9 mouse cellular contexts compared by ENCODE assay signal in genomic region chr11:69428751-69429150, GRCm38 (mm10). TPM values are rescaled to one million over a fixed set of nuclear protein-coding genes. Genes with fewer than 3 reads are reported as not detected.
DNase-seq lines count a peak whose midpoint lies in the region; ATAC-seq and TF ChIP-seq lines count a peak whose summit lies in the region.
"Had no signal": no experiment of that assay in that cellular context is flagged by ENCODE, and none has a peak within 500 bp of the region (broad histone marks: within the 10 kb centered on the region; RNA-seq: fewer than 3 reads in every experiment).

No protein-coding gene starts in this region.

- H3K4me2 ChIP-seq in stomach, postnatal 0 days (replicated peaks; ENCODE audit: low read depth) = no peak overlapping the region
- H3K4me2 ChIP-seq in hindbrain, postnatal 0 days (ENCODE audit: low read depth, low read length) = no peak overlapping the region

- peak; percentile 63 for ATAC-seq in stomach, postnatal 0 days (ENCODE audit: low FRiP score, low TSS enrichment)
- no peak for ATAC-seq in hindbrain, postnatal 0 days

- TF ChIP-seq CTCF in liver, adult 2 months (IDR thresholded peaks at IDR 0.05; ENCODE audit: low read depth, low read length) = no peak
- peak; percentile 30 for TF ChIP-seq CTCF in stomach, postnatal 0 days (IDR thresholded peaks at IDR 0.05; ENCODE audit: low read depth)
- TF ChIP-seq CTCF in hindbrain, postnatal 0 days (IDR thresholded peaks at IDR 0.05; ENCODE audit: low read depth) = no peak

- no peak overlapping the region for H3K27ac ChIP-seq in embryonic facial prominence, embryonic 10.5 days (replicated peaks)
- no peak overlapping the region for H3K27ac ChIP-seq in liver, adult 2 months (replicated peaks; ENCODE audit: insufficient read depth, low read depth, low read length)
- H3K27ac ChIP-seq in stomach, postnatal 0 days (replicated peaks) = no peak overlapping the region
- no peak overlapping the region for H3K27ac ChIP-seq in hindbrain, postnatal 0 days

- no peak overlapping the region for H3K4me3 ChIP-seq in embryonic facial prominence, embryonic 10.5 days
- no peak overlapping the region for H3K4me3 ChIP-seq in liver, adult 2 months (ENCODE audit: insufficient read depth, low read depth, low read length)
- no peak overlapping the region for H3K4me3 ChIP-seq in stomach, postnatal 0 days (ENCODE audit: low read depth, low read length)
- no peak overlapping the region for H3K4me3 ChIP-seq in hindbrain, postnatal 0 days (ENCODE audit: low read length)
- H3K4me3 ChIP-seq: myocyte had no signal

- H3K79me2 ChIP-seq in liver, adult 2 months (ENCODE audit: control insufficient read depth, insufficient read depth, low read length) = no peaks in the 10 kb centered on the region

- 24% methylated on average over 4 of the region's 4 CpGs for WGBS in embryonic facial prominence, embryonic 10.5 days
- WGBS in liver, adult 2 months = 31% methylated on average over 4 of the region's 4 CpGs
- WGBS in stomach, postnatal 0 days = 12% methylated on average over 4 of the region's 4 CpGs
- 35% methylated on average over 4 of the region's 4 CpGs for WGBS in hindbrain, postnatal 0 days

- no peaks in the 10 kb centered on the region for H3K36me3 ChIP-seq in embryonic facial prominence, embryonic 10.5 days (replicated peaks)
- no peaks in the 10 kb centered on the region for H3K36me3 ChIP-seq in liver, adult 2 months (ENCODE audit: control insufficient read depth, insufficient read depth, low read length)
- H3K36me3 ChIP-seq in stomach, postnatal 0 days (ENCODE audit: control insufficient read depth, insufficient read depth, low read length) = no peaks in the 10 kb centered on the region
- no peaks in the 10 kb centered on the region for H3K36me3 ChIP-seq in hindbrain, postnatal 0 days (ENCODE audit: insufficient read depth, low read length)

- peaks cover 13% of the 10 kb centered on the region for H3K27me3 ChIP-seq in embryonic facial prominence, embryonic 10.5 days (replicated peaks; ENCODE audit: low read depth, poor library complexity, severe bottlenecking)
- no peaks in the 10 kb centered on the region for H3K27me3 ChIP-seq in liver, adult 2 months (ENCODE audit: control insufficient read depth, insufficient read depth, low read length)
- no peaks in the 10 kb centered on the region for H3K27me3 ChIP-seq in stomach, postnatal 0 days (ENCODE audit: control insufficient read depth, insufficient read depth, low read length)
- no peaks in the 10 kb centered on the region for H3K27me3 ChIP-seq in hindbrain, postnatal 0 days (ENCODE audit: insufficient read depth, low read length)

- H3K4me1 ChIP-seq in embryonic facial prominence, embryonic 10.5 days = peaks cover 24% of the 10 kb centered on the region
- peaks cover 2% of the 10 kb centered on the region; the same call in 1 of the 2 replicates for H3K4me1 ChIP-seq in liver, adult 2 months (ENCODE audit: control insufficient read depth, insufficient read depth, low read length)
- H3K4me1 ChIP-seq in stomach, postnatal 0 days (replicated peaks; ENCODE audit: control insufficient read depth, insufficient read depth) = no peaks in the 10 kb centered on the region
- H3K4me1 ChIP-seq in hindbrain, postnatal 0 days (ENCODE audit: insufficient read depth, low read length) = no peaks in the 10 kb centered on the region

- H3K9me3 ChIP-seq in embryonic facial prominence, embryonic 10.5 days = no peaks in the 10 kb centered on the region
- no peaks in the 10 kb centered on the region for H3K9me3 ChIP-seq in stomach, postnatal 0 days (ENCODE audit: control insufficient read depth, low read length)
- H3K9me3 ChIP-seq in hindbrain, postnatal 0 days (ENCODE audit: low read length) = no peaks in the 10 kb centered on the region

- TF ChIP-seq EP300 in stomach, postnatal 0 days (optimal IDR thresholded peaks at IDR 0.05) = no peak

- no peak for TF ChIP-seq POLR2A in liver, adult 2 months (IDR thresholded peaks at IDR 0.05; ENCODE audit: extremely low read depth, insufficient read depth, low read length)

- H3K9ac ChIP-seq in liver, adult 2 months (ENCODE audit: low read depth, low read length) = no peak overlapping the region
- H3K9ac ChIP-seq in stomach, postnatal 0 days (ENCODE audit: low read length) = no peak overlapping the region
- no peak overlapping the region for H3K9ac ChIP-seq in hindbrain, postnatal 0 days (replicated peaks; ENCODE audit: low read length)

- DNase-seq in retina, postnatal 1 day = peak; percentile 31
- no peak for DNase-seq in retina, embryonic 14.5 days (ENCODE audit: low spot score)
- peak; percentile 58 for DNase-seq in embryonic facial prominence, embryonic 10.5 days (ENCODE audit: low spot score)
- DNase-seq in liver, adult 2 months (ENCODE audit: extremely low read depth, low read depth, low spot score) = peak; percentile 62
- DNase-seq in stomach, postnatal 0 days (ENCODE audit: low spot score) = peak; percentile 93
- DNase-seq in hindbrain, postnatal 0 days (ENCODE audit: low spot score) = no peak
- DNase-seq in layer of hippocampus, adult 8-10 months (ENCODE audit: low spot score in 2 of 2) = no peak
- DNase-seq in spleen, adult 12 weeks (ENCODE audit: low spot score) = no peak

RNA-seq across cellular contexts. Expression of gene Kdm6b, which starts 15.3 kb away (rescaled TPM):
- polyA plus RNA-seq in embryonic facial prominence, embryonic 10.5 days (2016; fragmentation: Nextera tagmentation; extraction: Ambion mirVana) = 39.8 and 39.9 TPM in 2 replicates
- 1.6 and 2.3 TPM in 2 replicates for total RNA-seq in liver, adult 2 months (2014; rRNA removed)
- 4.2 and 4.6 TPM in 2 replicates for polyA plus RNA-seq in liver, adult 2 months (2012; rRNA removed)
- polyA plus RNA-seq in stomach, postnatal 0 days (2015; fragmentation: Nextera tagmentation; extraction: Ambion mirVana) = 12.9 and 13.1 TPM in 2 replicates
- total RNA-seq in hindbrain, postnatal 0 days (2014; rRNA removed) = 8.0 and 10.5 TPM in 2 replicates
- 20.5 and 22.3 TPM in 2 replicates for polyA plus RNA-seq in hindbrain, postnatal 0 days (2015; fragmentation: Nextera tagmentation; extraction: Ambion mirVana)
- total RNA-seq in layer of hippocampus, adult 8-10 months (2022) = 10 to 100 TPM; 32.3 to 36.4 (median 34.8) TPM

RNA-seq across cellular contexts. Expression of gene Tmem88, which starts 30.7 kb away (rescaled TPM):
- polyA plus RNA-seq in embryonic facial prominence, embryonic 10.5 days (2016; fragmentation: Nextera tagmentation; extraction: Ambion mirVana) = 19.8 and 23.1 TPM in 2 replicates
- total RNA-seq in liver, adult 2 months (2014; rRNA removed) = 1.3 and 1.7 TPM in 2 replicates
- polyA plus RNA-seq in liver, adult 2 months (2012; rRNA removed) = 6.7 and 8.5 TPM in 2 replicates
- polyA plus RNA-seq in stomach, postnatal 0 days (2015; fragmentation: Nextera tagmentation; extraction: Ambion mirVana) = 14.9 and 17.8 TPM in 2 replicates
- 3.8 and 4.3 TPM in 2 replicates for total RNA-seq in hindbrain, postnatal 0 days (2014; rRNA removed)
- polyA plus RNA-seq in hindbrain, postnatal 0 days (2015; fragmentation: Nextera tagmentation; extraction: Ambion mirVana) = 8.7 and 9.5 TPM in 2 replicates
- total RNA-seq in layer of hippocampus, adult 8-10 months (2022) = 1 to 10 TPM; 2.2 to 2.8 (median 2.5) TPM

RNA-seq across cellular contexts. Expression of gene Cyb5d1, which starts 33.3 kb away (rescaled TPM):
- polyA plus RNA-seq in embryonic facial prominence, embryonic 10.5 days (2016; fragmentation: Nextera tagmentation; extraction: Ambion mirVana) = 49.3 and 50.2 TPM in 2 replicates
- 33.9 and 40.7 TPM in 2 replicates for total RNA-seq in liver, adult 2 months (2014; rRNA removed)
- polyA plus RNA-seq in liver, adult 2 months (2012; rRNA removed) = 21.1 and 22.1 TPM in 2 replicates
- polyA plus RNA-seq in stomach, postnatal 0 days (2015; fragmentation: Nextera tagmentation; extraction: Ambion mirVana) = 9.1 and 9.5 TPM in 2 replicates
- total RNA-seq in hindbrain, postnatal 0 days (2014; rRNA removed) = 21.8 and 26.9 TPM in 2 replicates
- 18.5 and 22.2 TPM in 2 replicates for polyA plus RNA-seq in hindbrain, postnatal 0 days (2015; fragmentation: Nextera tagmentation; extraction: Ambion mirVana)
- total RNA-seq in layer of hippocampus, adult 8-10 months (2022) = 10 to 100 TPM; 37.5 to 51.2 (median 46.5) TPM

RNA-seq across cellular contexts. Expression of gene Naa38, which starts 33.5 kb away (rescaled TPM):
- polyA plus RNA-seq in embryonic facial prominence, embryonic 10.5 days (2016; fragmentation: Nextera tagmentation; extraction: Ambion mirVana) = 136 and 137 TPM in 2 replicates
- total RNA-seq in liver, adult 2 months (2014; rRNA removed) = 86.6 and 91.5 TPM in 2 replicates
- polyA plus RNA-seq in liver, adult 2 months (2012; rRNA removed) = 133 and 150 TPM in 2 replicates
- 153 and 170 TPM in 2 replicates for polyA plus RNA-seq in stomach, postnatal 0 days (2015; fragmentation: Nextera tagmentation; extraction: Ambion mirVana)
- total RNA-seq in hindbrain, postnatal 0 days (2014; rRNA removed) = 77.1 and 99.0 TPM in 2 replicates
- 162 and 163 TPM in 2 replicates for polyA plus RNA-seq in hindbrain, postnatal 0 days (2015; fragmentation: Nextera tagmentation; extraction: Ambion mirVana)
- 100 to 1,000 TPM; 101 to 126 (median 111) TPM for total RNA-seq in layer of hippocampus, adult 8-10 months (2022)

RNA-seq across cellular contexts. Expression of gene Chd3, which starts 59.5 kb away (rescaled TPM):
- 46.2 and 55.9 TPM in 2 replicates for polyA plus RNA-seq in embryonic facial prominence, embryonic 10.5 days (2016; fragmentation: Nextera tagmentation; extraction: Ambion mirVana)
- total RNA-seq in liver, adult 2 months (2014; rRNA removed) = 45.2 and 57.5 TPM in 2 replicates
- 55.2 and 80.2 TPM in 2 replicates for polyA plus RNA-seq in liver, adult 2 months (2012; rRNA removed)
- polyA plus RNA-seq in stomach, postnatal 0 days (2015; fragmentation: Nextera tagmentation; extraction: Ambion mirVana) = 18.4 and 18.9 TPM in 2 replicates
- total RNA-seq in hindbrain, postnatal 0 days (2014; rRNA removed) = 252 and 255 TPM in 2 replicates
- 46.6 and 49.7 TPM in 2 replicates for polyA plus RNA-seq in hindbrain, postnatal 0 days (2015; fragmentation: Nextera tagmentation; extraction: Ambion mirVana)
- 100 to 1,000 TPM; 435 to 510 (median 495) TPM for total RNA-seq in layer of hippocampus, adult 8-10 months (2022)

Comparison
In these comparisons a context has a peak if more than half of its experiments do, and no peak if none do; other contexts are left out.
1. DNase-seq: peak in retina, postnatal 1 day (single experiment), embryonic facial prominence, embryonic 10.5 days (single experiment), liver, adult 2 months (single experiment) and stomach, postnatal 0 days (single experiment); none in retina, embryonic 14.5 days (single experiment), hindbrain, postnatal 0 days (single experiment), layer of hippocampus, adult 8-10 months (0 of 2) and spleen, adult 12 weeks (single experiment).